Comparison of ENCODE assay signal across 17 mouse cellular contexts in the genomic region with DNA sequence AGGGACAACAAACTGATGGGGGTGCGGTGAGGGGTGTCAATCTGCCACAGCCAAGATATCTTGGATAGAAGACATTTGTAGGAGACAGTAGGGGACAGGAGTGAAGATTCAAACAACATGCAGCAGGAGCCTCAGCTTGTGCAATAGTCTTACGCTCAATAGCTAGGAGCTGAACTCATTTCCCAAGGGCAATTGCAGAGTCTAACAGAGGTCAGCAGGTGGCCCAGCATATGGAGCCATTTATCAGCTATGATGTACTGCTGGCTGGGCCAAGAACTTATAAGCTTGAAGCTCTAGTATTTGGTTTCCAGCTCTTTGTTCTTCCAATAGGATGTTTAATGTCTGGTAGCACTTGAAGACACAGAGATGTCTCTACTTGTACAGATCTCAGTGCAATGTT. TPM values are rescaled to one million over a fixed set of nuclear protein-coding genes. Genes with fewer than 3 reads are reported as not detected.
"Had no signal": no experiment of that assay in that cellular context is flagged by ENCODE, and none has a peak within 500 bp of the region (broad histone marks: within the 10 kb centered on the region; RNA-seq: fewer than 3 reads in every experiment).

No protein-coding gene starts in this region.

- DNase-seq: kidney, adult 11 months; kidney, adult 9 months; kidney, postnatal 36 days; left cerebral cortex, postnatal 4 days; lung, embryonic 14.5 days; lung, postnatal 14 days; thymus, adult 2 months; thymus, postnatal 25 days had no signal

- ATAC-seq: liver, embryonic 12.5 days; midbrain, embryonic 13.5 days had no signal

- H3K27ac ChIP-seq: kidney, postnatal 0 days; limb, embryonic 15.5 days; liver, embryonic 12.5 days; midbrain, embryonic 13.5 days; stomach, embryonic 15.5 days had no signal

- H3K36me3 ChIP-seq: limb, embryonic 15.5 days; liver, embryonic 12.5 days; midbrain, embryonic 13.5 days; stomach, embryonic 15.5 days had no signal

- H3K9ac ChIP-seq: limb, embryonic 15.5 days; liver, embryonic 12.5 days; lung, embryonic 14.5 days; midbrain, embryonic 13.5 days; stomach, embryonic 15.5 days had no signal

- H3K4me3 ChIP-seq: limb, embryonic 15.5 days; liver, embryonic 12.5 days; midbrain, embryonic 13.5 days; stomach, embryonic 15.5 days had no signal

- H3K9me3 ChIP-seq: limb, embryonic 15.5 days; liver, embryonic 12.5 days; midbrain, embryonic 13.5 days; stomach, embryonic 15.5 days had no signal

- H3K27me3 ChIP-seq: limb, embryonic 15.5 days; liver, embryonic 12.5 days; midbrain, embryonic 13.5 days; stomach, embryonic 15.5 days had no signal

- H3K4me1 ChIP-seq: limb, embryonic 15.5 days; liver, embryonic 12.5 days; midbrain, embryonic 13.5 days; stomach, embryonic 15.5 days had no signal

- H3K4me2 ChIP-seq: limb, embryonic 15.5 days; liver, embryonic 12.5 days; lung, embryonic 14.5 days; midbrain, embryonic 13.5 days; stomach, embryonic 15.5 days had no signal

RNA-seq across cellular contexts. Expression of a gene that starts 9.3 kb away (rescaled TPM):
- polyA plus RNA-seq: liver, embryonic 16.5 days; lung, embryonic 14.5 days; midbrain, postnatal 0 days; neural tube, embryonic 11.5 days; spleen, adult 2 months had no signal
